Comparison of ENCODE assay signal across 18 mouse cellular contexts in the genomic region with DNA sequence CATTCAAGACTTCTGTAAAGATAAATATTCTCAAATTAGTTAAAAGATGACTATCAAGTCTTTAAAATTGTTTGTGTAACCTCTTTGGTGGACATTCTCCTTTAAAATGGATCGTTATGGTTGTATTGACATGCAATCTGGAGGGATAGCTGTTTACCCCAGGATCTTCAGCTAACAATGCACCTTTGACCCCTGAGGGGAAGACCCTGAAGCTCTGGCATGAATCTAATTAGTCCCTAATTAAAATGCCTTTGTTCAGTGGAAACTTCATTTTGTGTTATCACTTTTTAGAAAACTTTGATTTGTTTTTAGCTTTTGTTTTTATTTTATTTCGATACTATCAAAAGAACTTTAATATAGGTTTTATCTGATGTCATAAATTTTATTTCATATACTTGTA.
"Had no signal": no experiment of that assay in that cellular context is flagged by ENCODE, and none has a peak within 500 bp of the region (broad histone marks: within the 10 kb centered on the region; RNA-seq: fewer than 3 reads in every experiment).

No protein-coding gene starts in this region.

- ATAC-seq: liver, embryonic 12.5 days; liver, postnatal 0 days had no signal

- H3K9me3 ChIP-seq: limb, embryonic 10.5 days; limb, embryonic 12.5 days; limb, embryonic 13.5 days; limb, embryonic 15.5 days; liver, embryonic 12.5 days; liver, embryonic 13.5 days; liver, embryonic 15.5 days; lung, embryonic 15.5 days; megakaryocyte, embryonic 14.5 days; midbrain, embryonic 10.5 days; midbrain, embryonic 12.5 days; midbrain, embryonic 15.5 days had no signal

- H3K4me3 ChIP-seq: left cerebral cortex, adult 2 months; limb, embryonic 10.5 days; limb, embryonic 12.5 days; limb, embryonic 13.5 days; limb, embryonic 15.5 days; liver, embryonic 12.5 days; liver, embryonic 13.5 days; liver, embryonic 15.5 days; lung, embryonic 15.5 days; megakaryocyte, embryonic 14.5 days; midbrain, embryonic 10.5 days; midbrain, embryonic 12.5 days; midbrain, embryonic 15.5 days; myocyte had no signal

- H3K9ac ChIP-seq: limb, embryonic 12.5 days; limb, embryonic 13.5 days; limb, embryonic 15.5 days; liver, embryonic 12.5 days; liver, embryonic 13.5 days; liver, embryonic 14.5 days; liver, embryonic 15.5 days; liver, postnatal 0 days; lung, embryonic 14.5 days; lung, embryonic 15.5 days; midbrain, embryonic 12.5 days; midbrain, embryonic 15.5 days had no signal

- H3K27me3 ChIP-seq: limb, embryonic 12.5 days; limb, embryonic 13.5 days; limb, embryonic 15.5 days; liver, embryonic 12.5 days; liver, embryonic 13.5 days; liver, embryonic 15.5 days; lung, embryonic 15.5 days; megakaryocyte, embryonic 14.5 days; midbrain, embryonic 15.5 days had no signal

- H3K4me1 ChIP-seq: limb, embryonic 15.5 days; liver, embryonic 12.5 days; liver, embryonic 13.5 days; liver, embryonic 15.5 days; lung, embryonic 15.5 days; midbrain, embryonic 12.5 days; midbrain, embryonic 15.5 days had no signal

- H3K27ac ChIP-seq: left cerebral cortex, adult 2 months; limb, embryonic 10.5 days; limb, embryonic 12.5 days; limb, embryonic 13.5 days; limb, embryonic 15.5 days; liver, embryonic 12.5 days; liver, embryonic 13.5 days; liver, embryonic 14.5 days; liver, embryonic 15.5 days; lung, embryonic 15.5 days; macrophage; midbrain, embryonic 10.5 days; midbrain, embryonic 12.5 days; midbrain, embryonic 15.5 days had no signal

- H3K36me3 ChIP-seq: limb, embryonic 10.5 days; limb, embryonic 12.5 days; limb, embryonic 15.5 days; liver, embryonic 12.5 days; liver, embryonic 13.5 days; liver, embryonic 15.5 days; lung, embryonic 15.5 days; midbrain, embryonic 10.5 days; midbrain, embryonic 12.5 days; midbrain, embryonic 15.5 days had no signal

- DNase-seq: liver, embryonic 13.5 days had no signal

- H3K4me2 ChIP-seq: limb, embryonic 12.5 days; limb, embryonic 13.5 days; limb, embryonic 15.5 days; liver, embryonic 12.5 days; liver, embryonic 13.5 days; liver, embryonic 15.5 days; lung, embryonic 14.5 days; lung, embryonic 15.5 days; midbrain, embryonic 12.5 days; midbrain, embryonic 15.5 days had no signal
